Mouse (Mus musculus): ENCODE data around the gene Etl4. TPM values are rescaled to one million over a fixed set of nuclear protein-coding genes. Genes with fewer than 3 reads are reported as not detected.

Gene Etl4
- 2.5 and 2.7 TPM in 2 replicates for polyA plus RNA-seq (2012; rRNA removed)

DNA sequence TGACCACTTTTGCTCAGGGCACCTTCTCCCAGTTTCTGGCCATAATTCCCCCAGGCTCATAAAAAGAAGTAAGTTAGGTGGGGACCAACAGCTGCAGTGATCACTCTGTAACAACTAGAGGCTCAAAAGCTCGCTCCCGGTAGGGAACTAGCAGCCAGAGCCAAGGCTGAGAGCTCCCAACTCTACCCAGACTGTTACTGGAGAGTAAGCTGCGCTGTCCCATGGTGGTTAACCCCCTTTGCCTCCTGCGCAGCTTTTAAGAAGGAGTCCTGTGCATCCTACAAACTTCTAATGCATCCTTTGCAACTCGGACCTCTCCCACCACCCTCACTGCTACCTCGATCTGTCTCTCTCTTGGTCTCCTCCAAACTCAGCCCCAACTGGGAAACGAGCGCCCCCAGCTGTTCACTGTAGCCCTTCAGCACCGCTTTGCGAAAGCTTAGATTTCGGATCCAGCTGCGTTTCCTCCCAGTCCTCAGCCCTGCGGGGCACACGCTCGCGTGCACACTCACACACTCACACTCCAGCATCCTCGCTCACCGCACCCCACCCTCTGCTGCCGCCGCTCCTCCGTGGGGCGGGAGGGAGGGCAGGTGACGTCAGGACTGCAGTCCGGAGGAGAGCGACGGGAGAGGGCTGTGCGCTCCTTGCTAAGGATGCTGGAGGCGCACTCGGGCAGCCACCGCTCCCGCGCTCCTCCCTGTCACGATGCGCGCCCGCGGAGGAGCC is at the start of gene Etl4:
Gene Etl4 (plus strand): TSS at position 610 of the 729 bp plus-strand sequence.

Data from liver, embryonic 14 days (tissue).